Comparison of ENCODE assay signal across 9 mouse cellular contexts in the genomic region with DNA sequence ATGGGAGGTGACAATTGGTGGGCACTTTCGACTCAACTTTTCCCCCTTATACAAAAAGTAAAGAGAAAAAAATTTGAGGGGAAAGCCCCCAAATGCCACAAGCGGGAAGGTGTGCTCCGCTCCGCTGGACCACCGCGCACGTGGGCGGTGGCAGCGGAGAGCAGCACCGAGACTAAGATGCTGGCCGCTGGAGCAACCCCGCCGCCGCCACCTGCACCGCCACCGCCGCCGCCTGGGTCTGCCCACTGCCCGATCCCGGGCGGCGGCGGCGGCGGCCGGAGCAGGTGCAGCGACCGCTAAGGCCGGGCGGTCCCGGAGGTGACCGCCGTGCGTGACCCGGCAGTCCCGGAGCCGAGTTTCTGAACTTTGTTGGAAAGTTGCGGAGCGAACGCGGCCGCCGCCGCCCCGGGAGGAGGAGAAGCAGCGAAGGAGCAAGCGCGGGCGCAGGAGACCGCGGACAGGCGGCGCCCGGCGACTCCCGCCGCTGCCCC. TPM values are rescaled to one million over a fixed set of nuclear protein-coding genes. Genes with fewer than 3 reads are reported as not detected.
A peak's percentile ranks its signal among the peaks of the same experiment; 100 is the strongest.
DNase-seq lines count a peak whose midpoint lies in the region; TF ChIP-seq lines count a peak whose summit lies in the region.
"Had no signal": no experiment of that assay in that cellular context is flagged by ENCODE, and none has a peak within 500 bp of the region (broad histone marks: within the 10 kb centered on the region; RNA-seq: fewer than 3 reads in every experiment).

A gene (minus strand): TSS at position 181 of the 491 bp plus-strand sequence.

- intact Hi-C loops in gastrocnemius, adult 2 months (cut with DNase I) = no loop called here
- intact Hi-C loops in gastrocnemius, postnatal 14 days (cut with DNase I; ENCODE audit: low total_unique reads) = no loop called here

- H3K9me3 ChIP-seq in ES-E14 (ENCODE audit: control insufficient read depth, insufficient read depth, low read depth, low read length) = no peaks in the 10 kb centered on the region
- H3K9me3 ChIP-seq in midbrain, embryonic 10.5 days (replicated peaks) = no peaks in the 10 kb centered on the region

- WGBS in midbrain, embryonic 10.5 days = under 1% methylated on average over 57 of the region's 57 CpGs

- no peak within 1 kb of the TSS for H3K27ac ChIP-seq in gastrocnemius, adult 2 months
- H3K27ac ChIP-seq in ES-E14 (ENCODE audit: insufficient read depth, low read depth, low read length, poor library complexity, severe bottlenecking) = no peak within 1 kb of the TSS
- H3K27ac ChIP-seq in midbrain, embryonic 10.5 days (replicated peaks) = peak within 1 kb of the TSS; percentile 86

- in situ Hi-C loops in ES-E14 (cut with MboI; ENCODE audit: low sequenced_read_pairs in 2 of 2, unreplicated experiment in 2 of 2) = loop anchor here (5.0 to 25.0 kb wide), 4 partner anchors 294 to 1254 kb away; a partner anchor contains a TSS

- TF ChIP-seq CTCF in gastrocnemius, adult 2 months (IDR thresholded peaks at IDR 0.05) = no peak

- H3K27me3 ChIP-seq in midbrain, embryonic 10.5 days (ENCODE audit: low read depth, poor library complexity, severe bottlenecking) = peaks cover 100% of the 10 kb centered on the region

- no peak for DNase-seq in gastrocnemius, adult 2 months
- DNase-seq in gastrocnemius, postnatal 14 days = no peak
- DNase-seq in ES-E14 (ENCODE audit: low read depth, low spot score) (no peak), MN1 (ENCODE audit: low spot score) (no peak)
- DNase-seq in heart, postnatal 4 days = peak; percentile 10
- DNase-seq in midbrain, embryonic 10.5 days (ENCODE audit: low spot score) = no peak
- no peak for DNase-seq in right cerebral cortex, postnatal 4 days
- no peak for DNase-seq in gastrocnemius, postnatal 25 days

- H3K4me1 ChIP-seq in ES-E14 (ENCODE audit: control insufficient read depth in 2 of 2, insufficient read depth in 2 of 2, low read length in 2 of 2, poor library complexity in 1 of 2) = peaks cover 0 to 6% of the 10 kb centered on the region in 2 experiments; a peak in 1 of 4 replicates
- peaks cover 71% of the 10 kb centered on the region for H3K4me1 ChIP-seq in midbrain, embryonic 10.5 days

- no peak within 1 kb of the TSS; the same call in 1 of the 2 replicates for H3K9ac ChIP-seq in ES-E14 (ENCODE audit: insufficient read depth, low read depth, low read length, poor library complexity, severe bottlenecking)

- no peaks in the 10 kb centered on the region for H3K36me3 ChIP-seq in ES-E14 (ENCODE audit: control insufficient read depth, insufficient read depth, low read length, poor library complexity, severe bottlenecking)
- no peaks in the 10 kb centered on the region; the same call in 1 of the 2 replicates for H3K36me3 ChIP-seq in midbrain, embryonic 10.5 days

- peak within 1 kb of the TSS; percentile 71 for H3K4me3 ChIP-seq in gastrocnemius, adult 2 months
- H3K4me3 ChIP-seq in ES-E14 (ENCODE audit: insufficient read depth in 1 of 2, low read depth in 1 of 2, low read length in 2 of 2, poor library complexity in 1 of 2, severe bottlenecking in 1 of 2) = peak within 1 kb of the TSS; percentile 59 to 71
- peak within 1 kb of the TSS; percentile 66 for H3K4me3 ChIP-seq in midbrain, embryonic 10.5 days

TF ChIP-seq in ES-E14, 5 proteins besides CTCF, POLR2A, EP300 and RAD21:
- TF ChIP-seq ZNF384 (IDR thresholded peaks at IDR 0.05; ENCODE audit: low read depth, low read length) = no peak
- TF ChIP-seq ZC3H11A (IDR thresholded peaks at IDR 0.05; ENCODE audit: borderline replicate concordance, low read depth, low read length) = no peak
- TF ChIP-seq MAFK (IDR thresholded peaks at IDR 0.05; ENCODE audit: insufficient read depth, low read depth, low read length) = no peak
- TF ChIP-seq HCFC1 (IDR thresholded peaks at IDR 0.05; ENCODE audit: borderline replicate concordance, insufficient read depth, low read length) = no peak
- no peak for TF ChIP-seq CHD2 (IDR thresholded peaks at IDR 0.05; ENCODE audit: low read depth, low read length)

RNA-seq across cellular contexts. Expression of the gene that starts here (rescaled TPM):
- total RNA-seq in gastrocnemius, adult 2 months (2021) = not detected
- not detected for total RNA-seq in gastrocnemius, postnatal 14 days (2021)
- not detected in 2 replicates for total RNA-seq in ES-E14 (2012; rRNA removed)
- total RNA-seq in heart, postnatal 4 days (2021) = not detected
- polyA plus RNA-seq in midbrain, embryonic 10.5 days (2016; fragmentation: Nextera tagmentation; extraction: Ambion mirVana) = 4.4 and 5.3 TPM in 2 replicates
- not detected for total RNA-seq in gastrocnemius, postnatal 25 days (2021)
- polyA plus RNA-seq: C2C12 had no signal

Comparison
In these comparisons a context has a peak if more than half of its experiments do, and no peak if none do; other contexts are left out.
1. Peak in DNase-seq in heart, postnatal 4 days; RNA of the gene not detected or under 1 TPM.